Mouse (Mus musculus) limb, embryonic 10.5 days (tissue): ENCODE measurements around the gene Myo15. TPM values are rescaled to one million over a fixed set of nuclear protein-coding genes. Genes with fewer than 3 reads are reported as not detected.

ENCODE experiments used
- DNase-seq: peaks from one replicate; pipeline ENCODE4 v3.0.0-alpha.2; 2017; ENCODE audit warnings: low spot score
- H3K27ac ChIP-seq: fragments of 300-500 bp; sonication (generic); 2 replicates; pipeline ENCODE4 v1.5.1; 2016; ENCODE audit warnings: mild to moderate bottlenecking
- H3K27me3 ChIP-seq: fragments of 300-500 bp; sonication (generic); 2 replicates; pipeline ENCODE4 v1.6.1; 2016; ENCODE audit warnings: low read depth, mild to moderate bottlenecking; ENCODE audit not compliant: poor library complexity, severe bottlenecking
- H3K36me3 ChIP-seq: fragments of 300-500 bp; sonication (generic); 2 replicates; pipeline ENCODE4 v1.6.1; 2016; ENCODE audit warnings: mild to moderate bottlenecking, moderate library complexity
- H3K4me1 ChIP-seq: fragments of 300-500 bp; sonication (generic); 2 replicates; pipeline ENCODE4 v1.6.1; 2016
- H3K4me3 ChIP-seq: fragments of 300-500 bp; sonication (generic); 2 replicates; pipeline ENCODE4 v1.5.1; 2016; ENCODE audit warnings: mild to moderate bottlenecking, moderate library complexity
- H3K9me3 ChIP-seq: fragments of 300-500 bp; sonication (generic); replicated peaks from 2 replicates; pipeline ENCODE4 v1.6.1; 2016; ENCODE audit warnings: mild to moderate bottlenecking
- WGBS: fragments of 180-500 bp; shearing (Covaris S2); methylation state at CpG from one replicate; pipeline ENCODE4 v1.1.7; 2016; 5-methylcytosine and 5-hydroxymethylcytosine counted together
- polyA plus RNA-seq: library from polyadenylated mRNA; unstranded; fragments of >200 nt; fragmentation: Nextera tagmentation; extraction: Ambion mirVana; gene quantifications from 2 replicates; pipeline ENCODE4 v1.2.1, GENCODE M21; 2016

The Myo15 gene
- polyA plus RNA-seq, 1 experiment from 2014 or later: 0.10 TPM

GRCm38 (mm10) chr11:60511893-60512292 lies 42.8 kb downstream of the Myo15 start:
- H3K4me3 ChIP-seq: no peak overlapping the region
- DNase-seq: no peak
- peaks cover 47% of the 10 kb centered on the region for H3K27me3 ChIP-seq
- no peak overlapping the region for H3K27ac ChIP-seq
- no peaks in the 10 kb centered on the region for H3K9me3 ChIP-seq
- 85% methylated on average over 1 of the region's 1 CpGs for WGBS
- H3K36me3 ChIP-seq: no peaks in the 10 kb centered on the region
- peaks cover 19% of the 10 kb centered on the region for H3K4me1 ChIP-seq

- peaks cover 19% of the 10 kb centered on the region for H3K4me1 ChIP-seq
- no peaks in the 10 kb centered on the region for H3K36me3 ChIP-seq
- H3K27ac ChIP-seq: no peak overlapping the region
- 73% methylated on average over 2 of the region's 2 CpGs for WGBS
- peaks cover 41% of the 10 kb centered on the region for H3K27me3 ChIP-seq
- no peaks in the 10 kb centered on the region for H3K9me3 ChIP-seq
- DNase-seq: no peak
- H3K4me3 ChIP-seq: no peak overlapping the region
These were observed 43.4 kb downstream of the Myo15 start for GRCm38 (mm10) chr11:60512520-60512919.

- Histone ChIP-seq H3K4me3 (no peak overlapping the region), H3K27me3 (peaks cover 18% of the 10 kb centered on the region), H3K27ac (no peak overlapping the region), H3K9me3 (no peaks in the 10 kb centered on the region), H3K36me3 (no peaks in the 10 kb centered on the region), H3K4me1 (peaks cover 2% of the 10 kb centered on the region; the same call in 1 of the 2 replicates)
- WGBS: 64% methylated on average over 2 of the region's 2 CpGs
- DNase-seq: no peak
These were observed 45.8 kb downstream of the Myo15 start for GRCm38 (mm10) chr11:60514941-60515340.

DNA sequence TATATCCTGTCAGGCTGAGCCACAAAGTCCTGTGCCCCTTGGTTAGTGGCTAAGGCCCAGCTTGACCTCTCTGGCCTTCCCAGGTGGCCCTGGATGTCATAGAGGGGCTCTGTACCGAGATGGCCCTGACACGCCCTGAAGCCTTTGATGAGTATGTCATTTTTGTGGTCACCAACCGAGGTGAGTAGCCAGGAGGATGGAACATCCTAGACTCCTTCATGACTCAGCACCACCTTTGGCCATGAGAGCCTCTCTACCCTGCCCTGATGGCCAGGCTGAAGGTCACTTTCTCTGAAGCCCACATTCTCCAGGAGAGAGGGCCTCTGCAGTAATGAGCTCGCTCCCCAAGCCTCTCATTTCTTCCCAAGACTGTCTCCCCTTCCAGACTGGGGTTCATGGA lies 49.2 kb downstream of the Myo15 start:
- Histone ChIP-seq H3K27ac (no peak overlapping the region), H3K36me3 (no peaks in the 10 kb centered on the region), H3K4me3 (no peak overlapping the region), H3K4me1 (peaks cover 7% of the 10 kb centered on the region), H3K27me3 (no peaks in the 10 kb centered on the region), H3K9me3 (no peaks in the 10 kb centered on the region)
- 83% methylated on average over 4 of the region's 4 CpGs for WGBS
- DNase-seq: no peak

GRCm38 (mm10) chr11:60522027-60522426 lies 52.9 kb downstream of the Myo15 start:
- WGBS: 86% methylated on average over 5 of the region's 5 CpGs

DNA sequence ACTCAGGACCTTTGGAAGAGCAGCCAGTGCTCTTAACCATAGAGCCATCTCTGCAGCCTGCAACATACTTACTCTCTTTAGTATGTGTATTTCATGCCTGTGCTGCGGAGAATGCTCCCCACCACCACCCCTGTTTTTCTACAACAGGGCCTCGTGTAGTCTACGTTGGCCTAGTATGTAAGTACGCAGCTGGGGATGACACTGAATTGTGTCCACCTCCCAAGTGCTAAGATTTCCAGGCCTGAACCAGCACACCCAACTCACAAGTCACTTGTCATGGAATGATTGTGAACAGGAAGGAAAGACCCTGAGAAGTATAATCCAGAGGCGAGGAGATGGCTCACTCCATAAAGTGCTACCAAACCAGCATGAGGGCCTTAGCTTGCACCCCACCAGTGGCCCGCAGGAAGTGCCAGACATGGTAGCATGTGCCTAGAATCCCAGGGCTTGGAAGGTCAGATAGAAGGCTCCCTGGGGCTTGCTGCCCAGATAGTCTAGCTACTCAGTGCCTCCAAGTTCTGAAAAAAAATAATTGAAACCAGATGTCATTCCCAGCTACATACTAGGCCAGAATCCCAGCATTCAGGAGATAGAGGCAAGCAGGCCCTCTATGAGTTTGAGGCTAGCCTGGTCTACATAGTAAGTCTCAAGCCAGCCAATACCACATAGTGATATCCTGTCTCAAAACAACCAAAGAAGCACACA lies 53.7 kb downstream of the Myo15 start:
- 86% methylated on average over 6 of the region's 6 CpGs for WGBS
- H3K27me3 ChIP-seq: no peaks in the 10 kb centered on the region
- H3K27ac ChIP-seq: peak overlapping the region; percentile 7; the same call in 1 of the 2 replicates
- no peak for DNase-seq
- no peaks in the 10 kb centered on the region for H3K36me3 ChIP-seq
- peaks cover 9% of the 10 kb centered on the region for H3K4me1 ChIP-seq
- H3K4me3 ChIP-seq: no peak overlapping the region
- no peaks in the 10 kb centered on the region for H3K9me3 ChIP-seq

More at GRCm38 (mm10) chr11:60522027-60522426, 52.9 kb downstream of the Myo15 start:
- Histone ChIP-seq H3K9me3 (no peaks in the 10 kb centered on the region), H3K4me3 (no peak overlapping the region), H3K27ac (no peak overlapping the region), H3K27me3 (no peaks in the 10 kb centered on the region), H3K36me3 (no peaks in the 10 kb centered on the region), H3K4me1 (peaks cover 9% of the 10 kb centered on the region)
- DNase-seq: no peak

DNA sequence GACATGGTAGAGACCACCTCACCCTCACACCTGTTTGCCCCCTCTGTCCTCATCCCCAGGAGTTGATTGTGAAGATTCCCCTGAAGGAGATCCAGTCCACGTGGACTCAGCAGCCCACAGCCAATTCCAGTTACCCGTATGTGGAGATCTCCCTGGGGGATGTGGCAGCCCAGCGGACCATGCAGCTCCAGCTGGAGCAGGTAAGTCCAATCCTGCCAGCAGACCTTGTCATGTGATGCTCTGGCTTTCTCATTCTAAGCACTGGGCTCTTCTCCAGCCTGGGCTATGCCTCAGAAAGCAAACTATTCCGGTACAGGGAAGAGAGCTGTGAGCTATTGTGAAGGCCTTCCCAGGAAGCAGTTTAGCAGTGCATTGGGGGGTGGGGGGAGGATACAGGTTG lies 57.3 kb downstream of the Myo15 start:
- no peaks in the 10 kb centered on the region for H3K27me3 ChIP-seq
- no peak overlapping the region for H3K4me3 ChIP-seq
- no peaks in the 10 kb centered on the region for H3K36me3 ChIP-seq
- 85% methylated on average over 4 of the region's 4 CpGs for WGBS
- no peaks in the 10 kb centered on the region for H3K9me3 ChIP-seq
- H3K4me1 ChIP-seq: peaks cover 9% of the 10 kb centered on the region
- no peak overlapping the region for H3K27ac ChIP-seq
- no peak for DNase-seq

DNA sequence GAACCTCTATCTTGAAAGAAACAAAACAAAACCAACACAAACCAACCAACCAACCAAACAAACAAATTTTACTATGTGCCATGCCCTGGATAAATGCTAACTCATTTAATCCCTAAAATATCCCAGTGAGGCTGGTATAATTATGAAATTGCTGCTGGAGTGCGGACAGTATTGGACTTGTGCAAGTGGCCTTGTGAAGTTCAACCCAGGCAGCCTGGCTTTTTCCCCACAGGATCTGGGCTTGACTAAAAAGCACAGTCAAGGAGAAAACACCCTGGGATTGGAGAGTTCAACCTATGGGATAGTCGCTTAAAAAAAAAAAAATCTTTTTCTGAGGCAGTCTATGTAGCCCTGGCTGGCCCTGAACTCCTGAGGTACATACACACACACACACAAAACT lies 66.5 kb downstream of the Myo15 start:
- peak overlapping the region; percentile 97 for H3K27ac ChIP-seq
- no peaks in the 10 kb centered on the region for H3K9me3 ChIP-seq
- H3K36me3 ChIP-seq: peaks cover 10% of the 10 kb centered on the region
- 91% methylated on average over 2 of the region's 2 CpGs for WGBS
- no peak for DNase-seq
- H3K4me1 ChIP-seq: peaks cover 21% of the 10 kb centered on the region
- H3K4me3 ChIP-seq: peak overlapping the region; percentile 84
- H3K27me3 ChIP-seq: no peaks in the 10 kb centered on the region

DNA sequence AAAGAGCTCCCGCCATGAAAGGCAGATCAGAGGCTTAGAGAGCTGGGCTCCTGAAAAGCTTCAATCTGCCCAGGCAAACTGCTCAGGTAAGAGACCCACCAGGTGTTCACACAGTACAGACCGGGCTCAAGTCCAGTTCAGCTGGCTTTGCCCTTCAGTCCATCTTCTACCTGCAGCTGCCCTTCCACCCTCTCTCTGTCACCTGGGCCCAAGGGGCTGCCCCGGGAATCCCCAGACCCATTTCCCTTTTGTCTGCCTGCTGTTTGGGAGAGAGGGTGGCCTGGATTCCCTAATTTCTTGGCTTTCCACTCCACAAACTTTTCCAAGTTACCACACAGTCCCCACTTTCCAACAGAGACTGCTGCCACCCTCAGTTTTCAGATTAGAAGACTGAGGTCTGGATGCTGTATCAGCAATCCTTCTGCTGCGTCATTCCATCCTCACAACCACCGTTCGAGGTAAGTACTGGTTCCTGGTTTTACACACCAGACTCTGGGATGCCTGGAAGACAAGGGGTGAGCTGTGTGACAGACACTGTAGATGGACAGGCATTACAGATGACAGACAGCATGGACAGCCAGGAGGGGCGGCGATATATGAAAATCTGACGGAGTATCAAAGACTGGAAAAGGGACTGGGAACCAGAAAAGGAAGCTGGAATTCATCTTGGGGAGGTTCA lies 67.2 kb downstream of the Myo15 start, which contains the start of gene Alkbh5:
Gene Alkbh5, plus strand, starts transcription at position 202 of the 679 bp plus-strand sequence.
- Histone ChIP-seq H3K4me3 (peak within 1 kb of the TSS; percentile 84), H3K27me3 (no peaks in the 10 kb centered on the region), H3K27ac (peak within 1 kb of the TSS; percentile 97), H3K36me3 (peaks cover 15% of the 10 kb centered on the region), H3K4me1 (peaks cover 26% of the 10 kb centered on the region), H3K9me3 (no peaks in the 10 kb centered on the region)
- no peak for DNase-seq
- WGBS: 24% methylated on average over 9 of the region's 9 CpGs

DNA sequence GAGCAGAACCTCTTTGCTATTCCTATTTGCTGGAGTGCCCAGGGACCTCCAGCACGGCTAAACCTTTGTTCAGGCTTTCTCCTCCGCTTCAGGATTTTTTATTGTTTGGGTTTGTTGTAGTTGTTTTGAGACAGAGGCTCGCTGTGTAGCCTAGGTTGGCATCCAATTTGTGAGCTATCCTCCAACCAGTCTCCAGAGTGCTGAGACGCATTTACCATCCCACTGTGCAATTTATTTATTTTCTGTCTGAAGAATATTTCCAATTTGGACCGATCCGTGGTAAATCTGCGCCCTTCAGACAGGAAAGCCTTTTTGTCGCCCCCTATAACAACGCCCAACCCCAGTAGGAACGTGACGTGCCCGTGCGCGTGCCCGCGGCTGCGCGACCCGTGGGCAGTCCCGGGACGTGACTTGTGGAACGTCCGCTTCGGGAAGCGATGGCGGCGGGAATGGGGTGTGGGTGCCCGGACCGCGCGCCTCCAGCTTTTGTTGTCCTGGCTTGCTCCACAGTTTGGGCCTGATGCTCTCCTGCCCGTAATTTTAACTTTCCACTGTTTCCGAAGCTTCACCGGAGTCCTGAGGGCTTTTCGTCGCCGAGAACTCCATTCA lies 67.8 kb downstream of the Myo15 start:
- under 1% methylated on average over 37 of the region's 37 CpGs for WGBS
- Histone ChIP-seq H3K4me3 (peak overlapping the region; percentile 84), H3K27ac (peak overlapping the region; percentile 97), H3K9me3 (no peaks in the 10 kb centered on the region), H3K4me1 (peaks cover 26% of the 10 kb centered on the region), H3K36me3 (peaks cover 20% of the 10 kb centered on the region), H3K27me3 (no peaks in the 10 kb centered on the region)
- DNase-seq: peak; percentile 96

DNA sequence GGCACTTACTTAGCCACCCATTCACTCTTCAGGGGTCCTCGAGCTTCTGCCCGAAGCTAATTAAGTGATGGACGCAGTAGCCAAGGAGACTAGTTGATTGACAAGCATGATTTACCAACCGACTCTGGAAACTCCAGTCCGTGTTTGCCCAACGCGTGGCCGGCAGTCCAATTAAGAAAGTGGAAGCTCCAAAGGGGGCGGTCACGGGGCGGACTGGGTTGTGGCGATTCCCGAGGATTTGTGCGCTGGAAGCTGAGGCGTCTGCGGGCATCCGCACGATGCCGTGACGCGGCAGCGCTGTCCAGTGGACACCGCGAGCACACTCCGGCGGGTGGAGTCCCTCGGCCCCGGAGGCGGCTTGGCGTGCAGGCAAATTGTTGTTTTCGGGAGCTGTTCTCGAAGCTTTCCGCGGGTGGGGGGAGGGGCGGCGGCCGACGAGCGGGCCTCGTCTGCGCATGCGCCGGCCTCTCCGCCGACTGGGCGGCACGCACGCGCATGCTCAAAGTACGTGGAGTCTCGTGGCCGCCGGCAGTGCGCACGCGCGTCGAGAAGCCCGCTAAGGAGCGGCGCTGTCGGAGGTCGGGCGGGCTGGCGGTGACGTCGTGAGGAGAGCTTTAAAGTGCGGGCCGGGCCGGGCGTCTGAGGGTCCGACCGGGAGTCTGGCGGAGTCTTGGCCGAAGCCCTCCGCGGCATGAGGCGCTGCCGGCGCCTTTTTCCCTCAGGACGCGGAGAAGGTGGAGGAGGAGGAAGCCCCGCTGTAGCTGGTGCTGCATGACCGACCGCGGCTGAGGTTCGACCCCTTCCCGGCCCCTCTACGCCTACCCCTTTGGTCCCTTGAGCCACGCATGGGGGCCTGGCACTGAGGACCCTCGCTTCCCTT lies 68.6 kb downstream of the Myo15 start:
- peaks cover 26% of the 10 kb centered on the region for H3K4me1 ChIP-seq
- under 1% methylated on average over 91 of the region's 91 CpGs for WGBS
- peaks cover 28% of the 10 kb centered on the region for H3K36me3 ChIP-seq
- peak; percentile 97 for DNase-seq
- no peaks in the 10 kb centered on the region for H3K27me3 ChIP-seq
- peak overlapping the region; percentile 84 for H3K4me3 ChIP-seq
- no peaks in the 10 kb centered on the region for H3K9me3 ChIP-seq
- peak overlapping the region; percentile 97 for H3K27ac ChIP-seq
